In the genomic region with DNA sequence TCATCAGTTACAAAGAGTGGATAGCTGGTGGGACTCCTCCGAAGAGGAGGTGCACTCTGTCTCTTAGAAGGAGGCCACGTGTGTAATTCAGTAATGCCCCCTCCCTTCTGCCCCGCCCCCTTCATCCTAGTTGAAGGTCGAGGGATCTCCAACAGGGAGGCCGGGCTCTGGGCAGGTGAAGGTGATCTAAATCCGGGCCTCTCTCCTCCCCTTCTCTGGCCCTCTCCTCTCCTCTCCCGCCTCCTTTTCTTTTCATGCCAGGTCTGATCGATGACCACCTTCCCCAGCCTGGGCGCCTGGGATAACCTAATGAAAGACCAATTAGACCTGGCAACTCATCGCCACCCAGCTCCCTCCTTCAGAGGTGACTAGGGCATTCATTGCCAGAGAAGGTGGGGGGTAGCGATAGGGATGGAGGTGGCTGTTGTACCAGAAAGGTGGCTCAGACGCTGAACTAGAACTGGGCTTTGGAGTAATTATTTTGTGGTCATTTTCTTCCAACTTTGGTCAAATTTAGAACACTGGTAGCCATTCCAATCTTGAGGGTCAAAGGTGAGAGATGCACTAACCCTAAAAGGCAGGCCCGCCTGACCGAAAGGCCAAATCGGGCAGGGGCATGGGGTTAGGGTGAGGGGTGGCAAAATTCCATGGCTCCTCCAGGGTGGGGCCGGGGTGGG, we compare ENCODE assay signal across 8 mouse cellular contexts. TPM values are rescaled to one million over a fixed set of nuclear protein-coding genes. Genes with fewer than 3 reads are reported as not detected.
DNase-seq lines count a peak whose midpoint lies in the region; ATAC-seq and TF ChIP-seq lines count a peak whose summit lies in the region.

No protein-coding gene starts in this region.

- ATAC-seq in forebrain, postnatal 0 days = no peak
- ATAC-seq in kidney, embryonic 15.5 days (replicated peaks; ENCODE audit: low FRiP score) = peak; percentile 47
- ATAC-seq in megakaryocyte, adult 5-6 weeks (ENCODE audit: poor library complexity, severe bottlenecking) = no peak
- no peak for ATAC-seq in inflammation-experienced regulatory T-cells, adult 6 months

- H3K27me3 ChIP-seq in forebrain, postnatal 0 days (ENCODE audit: insufficient read depth, low read length) = peaks cover 71% of the 10 kb centered on the region
- H3K27me3 ChIP-seq in kidney, embryonic 15.5 days = no peaks in the 10 kb centered on the region

- 0 out of 2 replicates have a peak, but pooled peaks cover 3% of the 10 kb centered on the region for H3K4me1 ChIP-seq in lung, adult 2 months (ENCODE audit: control insufficient read depth, insufficient read depth, low read length)
- H3K4me1 ChIP-seq in forebrain, postnatal 0 days (ENCODE audit: insufficient read depth) = no peaks in the 10 kb centered on the region
- H3K4me1 ChIP-seq in kidney, embryonic 15.5 days = peaks cover 48% of the 10 kb centered on the region

- peak overlapping the region; percentile 41 for H3K4me2 ChIP-seq in forebrain, postnatal 0 days (ENCODE audit: low read depth)
- peak overlapping the region; percentile 75 for H3K4me2 ChIP-seq in kidney, embryonic 15.5 days

- TF ChIP-seq CTCF in lung, adult 2 months (IDR thresholded peaks at IDR 0.05; ENCODE audit: insufficient read depth, low read length) = no peak
- no peak for TF ChIP-seq CTCF in forebrain, postnatal 0 days (IDR thresholded peaks at IDR 0.05; ENCODE audit: low read depth)

- 50% methylated on average over 16 of the region's 16 CpGs for WGBS in lung, adult 2 months
- WGBS in forebrain, postnatal 0 days = 12% methylated on average over 16 of the region's 16 CpGs
- 16% methylated on average over 16 of the region's 16 CpGs for WGBS in kidney, embryonic 15.5 days

- H3K27ac ChIP-seq in forebrain, postnatal 0 days (ENCODE audit: low read depth, low read length) = peak overlapping the region; percentile 51
- peak overlapping the region; percentile 99 for H3K27ac ChIP-seq in kidney, embryonic 15.5 days

- H3K4me3 ChIP-seq in lung, adult 2 months (replicated peaks; ENCODE audit: extremely low read depth, low read depth, low read length) = no peak overlapping the region
- peak overlapping the region; percentile 11; the same call in 1 of the 2 replicates for H3K4me3 ChIP-seq in forebrain, postnatal 0 days (ENCODE audit: low read depth, low read length)
- peak overlapping the region; percentile 74 for H3K4me3 ChIP-seq in kidney, embryonic 15.5 days (replicated peaks)

- peak; percentile 36 for DNase-seq in lung, adult 2 months
- no peak for DNase-seq in lung, postnatal 10 days
- DNase-seq in forebrain, postnatal 0 days = no peak
- peak; percentile 54 for DNase-seq in neural tube, embryonic 10.5 days (ENCODE audit: extremely low spot score, low spot score)
- no peak for DNase-seq in gastrocnemius, postnatal 4 days (ENCODE audit: low spot score in 2 of 2)

- no peaks in the 10 kb centered on the region for H3K36me3 ChIP-seq in forebrain, postnatal 0 days (ENCODE audit: insufficient read depth)
- H3K36me3 ChIP-seq in kidney, embryonic 15.5 days = no peaks in the 10 kb centered on the region

- H3K9ac ChIP-seq in forebrain, postnatal 0 days = peak overlapping the region; percentile 2; the same call in 1 of the 2 replicates
- peak overlapping the region; percentile 54 for H3K9ac ChIP-seq in kidney, embryonic 15.5 days

- no peak for TF ChIP-seq POLR2A in lung, adult 2 months (IDR thresholded peaks at IDR 0.05; ENCODE audit: borderline replicate concordance, extremely low read depth, low read depth, low read length)

- H3K9me3 ChIP-seq in forebrain, postnatal 0 days (ENCODE audit: low read length) = no peaks in the 10 kb centered on the region
- no peaks in the 10 kb centered on the region for H3K9me3 ChIP-seq in kidney, embryonic 15.5 days (replicated peaks)

RNA-seq across cellular contexts. Expression of gene Nr2f2, which starts 1.2 kb away (rescaled TPM):
- polyA plus RNA-seq in lung, adult 2 months (2012; rRNA removed) = 231 and 263 TPM in 2 replicates
- 23.7 and 49.9 TPM in 2 replicates for total RNA-seq in forebrain, postnatal 0 days (2014; rRNA removed)
- 46.4 and 92.8 TPM in 2 replicates for polyA plus RNA-seq in forebrain, postnatal 0 days (2015; fragmentation: Nextera tagmentation; extraction: Ambion mirVana)
- 230 and 240 TPM in 2 replicates for polyA plus RNA-seq in kidney, embryonic 15.5 days (2015; fragmentation: Nextera tagmentation; extraction: Ambion mirVana)
- total RNA-seq in megakaryocyte, adult 5-6 weeks (2015) = not detected in 2 replicates
- total RNA-seq in megakaryocyte, adult 5-6 weeks (2017) = not detected in 2 replicates
- 10 to 100 TPM; 42.6 to 52.1 TPM for total RNA-seq in gastrocnemius, postnatal 4 days (2021)
- under 1 TPM in 1 of 3 experiments, not detected in 2; 0.32 TPM for polyA plus RNA-seq in inflammation-experienced regulatory T-cells, adult 6 months (2017; shearing (Covaris generic))

Comparison
In these comparisons a context has a peak if more than half of its experiments do, and no peak if none do; other contexts are left out.
1. DNase-seq: peak in lung, adult 2 months (single experiment) and neural tube, embryonic 10.5 days (single experiment); none in lung, postnatal 10 days (single experiment), forebrain, postnatal 0 days (single experiment) and gastrocnemius, postnatal 4 days (0 of 2).
2. RNA of gene Nr2f2, which starts 1.2 kb away (polyA plus RNA-seq): 231 to 263 TPM in lung, adult 2 months, 230 to 240 TPM in kidney, embryonic 15.5 days and 46.4 to 92.8 TPM in forebrain, postnatal 0 days; 0.32 TPM in inflammation-experienced regulatory T-cells, adult 6 months; every median in the first group is over 10 times any median in the second.